Mouse (Mus musculus): ENCODE data around the gene Rab20.
A peak's percentile ranks its signal among the peaks of the same experiment; 100 is the strongest.

The Rab20 gene

GRCm38 (mm10) chr8:11452152-11452551, 26.4 kb downstream of the Rab20 start:
- DNase-seq = no peak

GRCm38 (mm10) chr8:11450184-11451113, 28.1 kb downstream of the Rab20 start:
- no peak for DNase-seq

GRCm38 (mm10) chr8:11447910-11448570, 30.5 kb downstream of the Rab20 start:
- DNase-seq = no peak

GRCm38 (mm10) chr8:11445790-11446189, 32.7 kb downstream of the Rab20 start:
- DNase-seq = no peak

- no peak for DNase-seq
Observed at GRCm38 (mm10) chr8:11444216-11444615, 34.3 kb downstream of the Rab20 start.

GRCm38 (mm10) chr8:11443611-11444010, 34.9 kb downstream of the Rab20 start:
- no peak for DNase-seq

- no peak for DNase-seq
Observed at GRCm38 (mm10) chr8:11441291-11441690, 37.2 kb downstream of the Rab20 start.

- DNase-seq = no peak
Observed at GRCm38 (mm10) chr8:11437862-11438261, 40.6 kb downstream of the Rab20 start.

GRCm38 (mm10) chr8:11430688-11431087, 47.8 kb downstream of the Rab20 start:
- DNase-seq = no peak

- no peak for DNase-seq
Observed at GRCm38 (mm10) chr8:11423091-11423490, 55.4 kb downstream of the Rab20 start.

- DNase-seq = no peak
Observed at GRCm38 (mm10) chr8:11421968-11422367, 56.5 kb downstream of the Rab20 start.

GRCm38 (mm10) chr8:11421105-11421504, 57.4 kb downstream of the Rab20 start:
- DNase-seq = peak; percentile 18

GRCm38 (mm10) chr8:11419645-11420044, 58.9 kb downstream of the Rab20 start:
- peak; percentile 26 for DNase-seq

GRCm38 (mm10) chr8:11419232-11419631, 59.3 kb downstream of the Rab20 start:
- peak; percentile 46 for DNase-seq

GRCm38 (mm10) chr8:11417762-11418161, 60.7 kb downstream of the Rab20 start:
- DNase-seq = no peak

GRCm38 (mm10) chr8:11415089-11415488, 63.4 kb downstream of the Rab20 start:
- no peak for DNase-seq

- DNase-seq = no peak
Observed at GRCm38 (mm10) chr8:11414304-11414703, 64.2 kb downstream of the Rab20 start.

GRCm38 (mm10) chr8:11412450-11412849, 66.1 kb downstream of the Rab20 start:
- no peak for DNase-seq

- no peak for DNase-seq
Observed at GRCm38 (mm10) chr8:11411504-11412124, 66.9 kb downstream of the Rab20 start.

- no peak for DNase-seq
Observed at GRCm38 (mm10) chr8:11405722-11406481, 72.6 kb downstream of the Rab20 start.

GRCm38 (mm10) chr8:11404614-11405013, 73.9 kb downstream of the Rab20 start:
- no peak for DNase-seq

- no peak for DNase-seq
Observed at GRCm38 (mm10) chr8:11403813-11404212, 74.7 kb downstream of the Rab20 start.

Data from cerebellum, adult 11 months (tissue).